Mouse (Mus musculus) lung, postnatal 25 days (tissue): Measurements from ENCODE around the gene Pknox1.
"Not testable (repeated sequence)": the region's sequence is repeated elsewhere in the genome, so short reads cannot be mapped to it uniquely, and the experiment has no call there.

ENCODE experiments used
- DNase-seq: peaks from one replicate; pipeline ENCODE4 v3.0.0; 2022; ENCODE audit warnings: low spot score

Gene Pknox1

GRCm38 (mm10) chr17:31564015-31564857 lies at the start of gene Pknox1:
TSS of gene Pknox1 (plus strand) at chr17:31564734.
- DNase-seq, result peak; percentile 99

- no peak for DNase-seq
Observed at GRCm38 (mm10) chr17:31519344-31519945, 45.1 kb upstream of the Pknox1 start.

- peak; percentile 100 for DNase-seq
Observed at GRCm38 (mm10) chr17:31519946-31520838, 44.3 kb upstream of the Pknox1 start, which contains the start of the genes Wdr4 and Ndufv3. TSS of gene Wdr4 (minus strand) at chr17:31519980. TSS of gene Ndufv3 (plus strand) at chr17:31520115.

- DNase-seq, result no peak
Observed at GRCm38 (mm10) chr17:31520895-31521294, 43.6 kb upstream of the Pknox1 start.

GRCm38 (mm10) chr17:31521948-31522347 lies 42.6 kb upstream of the Pknox1 start:
- no peak for DNase-seq

- no peak for DNase-seq
Observed at GRCm38 (mm10) chr17:31525114-31525513, 39.4 kb upstream of the Pknox1 start.

- no peak for DNase-seq
Observed at GRCm38 (mm10) chr17:31525816-31526215, 38.7 kb upstream of the Pknox1 start.

GRCm38 (mm10) chr17:31529314-31529713 lies 35.2 kb upstream of the Pknox1 start:
- peak; percentile 31 for DNase-seq

- no peak for DNase-seq
Observed at GRCm38 (mm10) chr17:31531441-31532158, 32.9 kb upstream of the Pknox1 start.

- DNase-seq, result not testable (repeated sequence)
Observed at GRCm38 (mm10) chr17:31532331-31532730, 32.2 kb upstream of the Pknox1 start.

- no peak for DNase-seq
Observed at GRCm38 (mm10) chr17:31535358-31535757, 29.2 kb upstream of the Pknox1 start.

- DNase-seq, result peak; percentile 73
Observed at GRCm38 (mm10) chr17:31535871-31536629, 28.5 kb upstream of the Pknox1 start.

GRCm38 (mm10) chr17:31540101-31540500 lies 24.4 kb upstream of the Pknox1 start:
- no peak for DNase-seq

GRCm38 (mm10) chr17:31540809-31541459 lies 23.6 kb upstream of the Pknox1 start:
- no peak for DNase-seq

GRCm38 (mm10) chr17:31541460-31541831 lies 23.1 kb upstream of the Pknox1 start:
- DNase-seq, result no peak

- DNase-seq, result no peak
Observed at GRCm38 (mm10) chr17:31543574-31543973, 21.0 kb upstream of the Pknox1 start.

GRCm38 (mm10) chr17:31546444-31547196 lies 17.9 kb upstream of the Pknox1 start:
- no peak for DNase-seq

GRCm38 (mm10) chr17:31547974-31548373 lies 16.6 kb upstream of the Pknox1 start:
- DNase-seq, result no peak

GRCm38 (mm10) chr17:31549389-31549788 lies 15.1 kb upstream of the Pknox1 start:
- no peak for DNase-seq

- DNase-seq, result not testable (repeated sequence)
Observed at GRCm38 (mm10) chr17:31552601-31553000, 11.9 kb upstream of the Pknox1 start.
